Mouse (Mus musculus) ovary, postnatal 14 days (tissue): ENCODE data around the gene U90926.

Experiments
- DNase-seq: peaks from one replicate; pipeline ENCODE4 v3.0.0; 2022; ENCODE audit warnings: low spot score

The U90926 gene

GRCm38 (mm10) chr5:92218915-92219793, 3.9 kb upstream of the U90926 start:
- DNase-seq: no peak

- no peak for DNase-seq
These were observed 3.0 kb downstream of the U90926 start for GRCm38 (mm10) chr5:92212231-92212630.

- no peak for DNase-seq
These were observed 5.0 kb downstream of the U90926 start for GRCm38 (mm10) chr5:92210205-92210604.

GRCm38 (mm10) chr5:92206121-92206520, 9.1 kb downstream of the U90926 start:
- DNase-seq: no peak

- no peak for DNase-seq
These were observed 9.5 kb downstream of the U90926 start for GRCm38 (mm10) chr5:92205706-92206105.

- DNase-seq: no peak
These were observed 10.0 kb downstream of the U90926 start for GRCm38 (mm10) chr5:92205184-92205583.

- DNase-seq: no peak
These were observed 10.8 kb downstream of the U90926 start for GRCm38 (mm10) chr5:92204162-92205036.

- no peak for DNase-seq
These were observed 16.9 kb downstream of the U90926 start for GRCm38 (mm10) chr5:92198266-92198665.

- DNase-seq: no peak
These were observed 18.1 kb downstream of the U90926 start for GRCm38 (mm10) chr5:92196895-92197811.

- peak; percentile 11 for DNase-seq
These were observed 19.5 kb downstream of the U90926 start for GRCm38 (mm10) chr5:92195716-92196115.

- DNase-seq: no peak
These were observed 26.2 kb downstream of the U90926 start for GRCm38 (mm10) chr5:92188881-92189483.

- DNase-seq: no peak
These were observed 32.0 kb downstream of the U90926 start for GRCm38 (mm10) chr5:92183071-92183830.

- DNase-seq: no peak
These were observed 49.2 kb downstream of the U90926 start for GRCm38 (mm10) chr5:92165976-92166375.
